Mouse (Mus musculus) thymus, adult 2 months (tissue): ENCODE data around the gene Fgf5. TPM values are rescaled to one million over a fixed set of nuclear protein-coding genes. Genes with fewer than 3 reads are reported as not detected.

Source experiments
- DNase-seq: peaks from one replicate; pipeline ENCODE4 v3.0.0; 2021
- H3K27ac ChIP-seq: fragments of 200-500 bp; 2 replicates; pipeline ENCODE4 v1.5.1; 2012; ENCODE audit warnings: low read length, control low read depth; ENCODE audit not compliant: control insufficient read depth, insufficient read depth
- H3K27me3 ChIP-seq: fragments of 200-500 bp; 2 replicates; pipeline ENCODE4 v1.6.1; 2012; ENCODE audit warnings: mild to moderate bottlenecking, low read length, moderate library complexity, mixed read lengths; ENCODE audit not compliant: control insufficient read depth, insufficient read depth
- H3K36me3 ChIP-seq: fragments of 200-500 bp; 2 replicates; pipeline ENCODE4 v1.6.1; 2012; ENCODE audit warnings: mild to moderate bottlenecking, low read length, moderate library complexity; ENCODE audit not compliant: control insufficient read depth, insufficient read depth
- H3K4me1 ChIP-seq: fragments of 200-500 bp; replicated peaks from 2 replicates; pipeline ENCODE4 v1.6.1; 2012; ENCODE audit warnings: low read length; ENCODE audit not compliant: control insufficient read depth, insufficient read depth
- H3K4me3 ChIP-seq: fragments of 200-500 bp; 2 replicates; pipeline ENCODE4 v1.5.1; 2012; ENCODE audit warnings: mild to moderate bottlenecking, low read length, control low read depth, moderate library complexity; ENCODE audit not compliant: control insufficient read depth, insufficient read depth
- CTCF ChIP-seq: fragments of 200-500 bp; IDR thresholded peaks from 2 replicates; pipeline ENCODE4 v1.5.1; 2012; ENCODE audit warnings: mild to moderate bottlenecking, control low read depth, low read length, moderate library complexity, borderline replicate concordance; ENCODE audit not compliant: control insufficient read depth, poor library complexity, insufficient read depth; ENCODE audit errors: extremely low read depth
- POLR2A ChIP-seq: fragments of 200-500 bp; IDR thresholded peaks from 2 replicates; pipeline ENCODE4 v1.6.1; 2012; ENCODE audit warnings: mild to moderate bottlenecking, low read length, control low read depth, moderate library complexity; ENCODE audit not compliant: control insufficient read depth, poor library complexity, insufficient read depth; ENCODE audit errors: extremely low read depth
- WGBS: fragments of 180-500 bp; shearing (Covaris S2); methylation state at CpG from one replicate; pipeline ENCODE4 v1.1.7; 2018; 5-methylcytosine and 5-hydroxymethylcytosine counted together
- polyA plus RNA-seq: library from polyadenylated mRNA; depleted of rRNA; stranded (reverse); fragments of >200 nt; gene quantifications from 2 replicates; pipeline ENCODE4 v1.2.3, GENCODE M21; 2012

Fgf5 gene
- polyA plus RNA-seq, 1 experiment, result not detected

DNA sequence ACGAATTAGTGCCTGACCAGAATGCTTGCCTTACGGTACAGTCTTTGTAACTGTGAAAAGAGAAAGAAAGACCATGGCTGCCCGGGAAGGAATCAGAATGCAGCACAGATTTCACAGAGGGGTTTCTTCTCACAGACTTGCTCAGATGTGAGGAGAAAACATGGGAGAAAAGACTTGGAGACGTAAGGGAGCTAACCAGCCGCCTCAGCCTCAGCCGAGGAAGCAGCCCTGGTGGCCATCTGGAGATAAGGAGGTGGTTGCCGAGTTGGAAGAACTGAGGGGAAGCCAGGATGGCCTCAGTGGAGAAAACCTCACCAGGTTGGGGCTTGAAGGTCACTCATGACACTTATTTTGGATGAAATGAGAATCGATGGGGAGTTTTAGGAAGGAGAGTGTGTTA, 8.7 kb upstream of the Fgf5 start:
- Histone ChIP-seq H3K27ac (no peak overlapping the region), H3K27me3 (no peaks in the 10 kb centered on the region), H3K4me1 (no peaks in the 10 kb centered on the region), H3K36me3 (no peaks in the 10 kb centered on the region), H3K4me3 (no peak overlapping the region)
- TF ChIP-seq POLR2A, result no peak
- 55% methylated on average over 8 of the region's 8 CpGs for WGBS
- no peak for DNase-seq

DNA sequence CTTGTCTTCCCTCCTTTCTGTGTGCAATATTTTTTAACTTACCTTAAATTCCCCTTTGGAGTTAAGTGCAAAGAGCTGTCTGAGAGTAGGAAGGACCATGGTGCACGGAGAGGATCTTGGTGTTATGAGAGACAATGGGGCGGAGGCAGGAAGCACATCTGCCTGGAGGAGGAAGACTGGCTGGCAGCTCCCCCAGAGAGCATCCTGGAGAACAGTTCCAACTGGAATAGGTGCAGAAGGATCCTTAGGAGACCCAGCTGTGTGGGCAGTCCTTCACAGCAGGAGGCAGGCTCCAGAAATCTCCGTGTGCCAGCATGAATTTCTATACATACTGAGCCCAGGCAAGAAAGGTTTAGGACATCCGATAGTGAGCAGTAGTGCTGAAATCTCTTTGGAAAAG, 8.0 kb upstream of the Fgf5 start:
- 73% methylated on average over 4 of the region's 4 CpGs for WGBS
- Histone ChIP-seq H3K4me1 (no peaks in the 10 kb centered on the region), H3K36me3 (no peaks in the 10 kb centered on the region), H3K4me3 (no peak overlapping the region), H3K27me3 (no peaks in the 10 kb centered on the region), H3K27ac (no peak overlapping the region)
- no peak for DNase-seq
- TF ChIP-seq POLR2A (no peak), CTCF (no peak)

DNA sequence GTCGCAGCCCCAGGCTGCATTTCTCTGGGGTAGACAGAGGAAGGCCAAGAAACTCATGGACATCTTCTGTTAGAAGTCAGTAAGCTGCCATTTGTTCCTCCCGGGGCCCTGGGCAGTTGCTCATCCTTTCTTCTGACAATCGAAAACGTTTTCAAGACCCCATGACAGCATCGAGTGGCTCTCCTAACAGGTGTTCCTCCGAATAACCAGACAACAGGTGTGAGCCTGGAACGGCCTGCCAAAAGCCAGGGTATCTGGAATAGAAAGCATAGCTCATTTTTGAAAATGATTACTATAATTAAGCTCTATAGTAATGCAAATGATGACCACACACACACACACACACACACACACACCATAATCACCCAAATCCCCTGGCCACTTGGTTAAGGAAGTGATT, 7.2 kb upstream of the Fgf5 start:
- no peaks in the 10 kb centered on the region for H3K36me3 ChIP-seq
- H3K27me3 ChIP-seq, result no peaks in the 10 kb centered on the region
- TF ChIP-seq POLR2A (no peak), CTCF (no peak)
- no peak overlapping the region for H3K4me3 ChIP-seq
- no peaks in the 10 kb centered on the region for H3K4me1 ChIP-seq
- 86% methylated on average over 7 of the region's 7 CpGs for WGBS
- no peak overlapping the region for H3K27ac ChIP-seq
- no peak for DNase-seq

DNA sequence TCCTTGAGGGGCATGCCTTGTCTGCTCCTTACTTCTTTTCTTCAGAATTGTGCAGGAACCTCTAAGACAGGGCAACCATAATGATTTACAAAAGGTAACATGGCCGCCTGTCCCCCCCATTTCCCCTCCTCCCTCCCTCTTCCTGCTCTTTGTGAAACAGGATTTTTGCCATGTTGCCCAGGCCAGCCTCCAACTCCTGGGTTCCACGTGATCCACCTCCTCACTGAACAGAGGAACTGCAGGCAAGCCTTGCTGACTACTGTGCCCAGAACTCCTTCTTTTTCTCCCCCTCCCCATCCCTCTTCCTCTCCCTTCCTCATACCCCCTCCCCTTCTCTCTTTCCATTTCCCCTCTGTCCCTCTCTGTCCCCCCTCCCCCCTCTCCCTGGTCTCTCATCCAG, 6.5 kb upstream of the Fgf5 start:
- Histone ChIP-seq H3K36me3 (no peaks in the 10 kb centered on the region), H3K27me3 (no peaks in the 10 kb centered on the region), H3K4me3 (no peak overlapping the region), H3K4me1 (no peaks in the 10 kb centered on the region), H3K27ac (no peak overlapping the region)
- DNase-seq, result no peak
- WGBS, result 47% methylated on average over 2 of the region's 2 CpGs
- no peak for TF ChIP-seq CTCF
- no peak for TF ChIP-seq POLR2A

DNA sequence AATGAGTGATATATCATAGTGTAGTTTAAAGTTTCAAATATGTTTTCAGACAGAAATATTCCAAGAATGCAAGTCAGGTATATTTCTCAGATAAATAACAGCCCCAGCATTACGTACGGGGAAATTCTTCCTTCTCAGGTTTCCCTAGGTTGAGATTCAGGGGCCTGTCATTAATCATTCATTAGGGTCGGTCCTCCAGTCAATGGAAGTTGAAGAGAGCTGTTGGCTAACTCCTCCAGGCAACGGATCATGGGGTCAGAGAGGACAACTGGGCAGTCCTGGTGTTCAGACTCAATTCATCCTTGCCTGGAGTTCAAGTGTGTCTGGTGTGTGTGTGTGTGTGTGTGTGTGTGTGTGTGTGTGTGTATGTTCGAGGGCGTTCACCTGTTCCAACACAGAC, 837 bp upstream of the Fgf5 start:
- no peaks in the 10 kb centered on the region for H3K36me3 ChIP-seq
- H3K27ac ChIP-seq, result no peak overlapping the region
- H3K27me3 ChIP-seq, result peaks cover 11% of the 10 kb centered on the region; the same call in 1 of the 2 replicates
- TF ChIP-seq POLR2A (no peak), CTCF (no peak)
- WGBS, result 33% methylated on average over 6 of the region's 6 CpGs
- H3K4me3 ChIP-seq, result no peak overlapping the region
- DNase-seq, result no peak
- H3K4me1 ChIP-seq, result no peaks in the 10 kb centered on the region; the same call in 1 of the 2 replicates

DNA sequence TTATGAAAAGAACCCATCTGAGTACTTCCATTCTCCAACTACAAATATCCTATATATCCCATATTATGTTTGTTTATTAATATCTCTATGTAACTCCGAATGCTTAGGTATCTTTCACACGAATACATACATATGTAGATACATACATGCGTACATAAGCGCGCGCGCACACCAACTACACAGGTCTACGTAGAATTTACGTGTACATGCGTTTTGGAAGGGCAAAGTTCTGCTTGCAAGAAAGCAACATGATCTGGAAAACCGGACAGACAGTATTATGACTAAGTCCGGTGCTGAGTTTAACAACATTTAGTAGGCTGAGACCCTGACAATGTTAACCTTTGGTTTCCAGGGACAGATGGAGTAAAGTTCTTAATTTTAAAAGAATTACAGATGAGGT, 1.2 kb downstream of the Fgf5 start:
- H3K27me3 ChIP-seq, result peaks cover 11% of the 10 kb centered on the region; the same call in 1 of the 2 replicates
- no peaks in the 10 kb centered on the region; the same call in 1 of the 2 replicates for H3K4me1 ChIP-seq
- no peaks in the 10 kb centered on the region for H3K36me3 ChIP-seq
- no peak overlapping the region for H3K4me3 ChIP-seq
- no peak for TF ChIP-seq CTCF
- no peak for TF ChIP-seq POLR2A
- no peak for DNase-seq
- 18% methylated on average over 12 of the region's 12 CpGs for WGBS
- no peak overlapping the region for H3K27ac ChIP-seq

DNA sequence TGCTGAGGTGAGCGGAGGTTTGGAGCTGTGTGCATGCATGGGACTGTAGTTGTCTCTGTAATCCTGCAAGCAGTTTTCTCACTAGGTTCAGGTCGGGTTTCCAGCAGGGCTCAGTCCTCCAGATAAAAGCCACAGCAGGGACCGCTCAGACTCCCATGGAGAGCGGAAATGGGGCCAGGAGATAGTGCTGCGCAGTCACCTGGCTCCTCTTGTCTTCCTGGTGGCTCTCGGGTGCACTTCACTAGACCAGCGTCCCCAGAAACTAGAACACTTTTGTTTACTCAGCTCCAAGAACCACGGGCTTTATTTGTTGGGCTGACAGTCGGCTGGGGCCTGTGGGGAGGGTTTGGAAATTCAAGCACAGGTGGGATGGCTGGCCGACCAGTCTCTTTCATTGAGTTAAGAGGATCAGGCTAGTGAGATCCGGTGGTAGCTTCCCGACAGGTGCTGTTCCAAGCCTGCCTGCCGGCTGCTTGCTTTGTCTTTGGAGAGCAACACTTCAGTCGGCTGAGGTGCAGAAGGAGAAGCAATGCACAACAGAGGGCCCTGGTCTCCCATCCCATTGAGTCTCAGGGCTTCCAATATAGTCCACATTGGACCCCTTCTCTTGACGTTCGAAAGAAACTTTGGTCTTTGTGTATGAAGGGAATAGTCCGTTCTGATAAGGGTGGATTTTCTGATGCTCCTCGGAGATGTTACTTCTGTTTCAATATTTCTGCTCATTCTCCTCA, 1.9 kb downstream of the Fgf5 start:
- Histone ChIP-seq H3K27me3 (peaks cover 11% of the 10 kb centered on the region; the same call in 1 of the 2 replicates), H3K27ac (no peak overlapping the region), H3K4me3 (no peak overlapping the region), H3K36me3 (no peaks in the 10 kb centered on the region), H3K4me1 (no peaks in the 10 kb centered on the region; the same call in 1 of the 2 replicates)
- 17% methylated on average over 18 of the region's 18 CpGs for WGBS
- TF ChIP-seq CTCF (no peak), POLR2A (no peak)
- no peak for DNase-seq
